Mouse (Mus musculus): Measurements from ENCODE around the gene Tmem35b.
A peak's percentile ranks its signal among the peaks of the same experiment; 100 is the strongest.

The Tmem35b gene

GRCm38 (mm10) chr4:127168914-127169345 is 45.4 kb downstream of the Tmem35b start, which contains the start of gene Dlgap3:
Gene Dlgap3 (plus strand): TSS chr4:127169204.
- peak; percentile 76 for DNase-seq

DNA sequence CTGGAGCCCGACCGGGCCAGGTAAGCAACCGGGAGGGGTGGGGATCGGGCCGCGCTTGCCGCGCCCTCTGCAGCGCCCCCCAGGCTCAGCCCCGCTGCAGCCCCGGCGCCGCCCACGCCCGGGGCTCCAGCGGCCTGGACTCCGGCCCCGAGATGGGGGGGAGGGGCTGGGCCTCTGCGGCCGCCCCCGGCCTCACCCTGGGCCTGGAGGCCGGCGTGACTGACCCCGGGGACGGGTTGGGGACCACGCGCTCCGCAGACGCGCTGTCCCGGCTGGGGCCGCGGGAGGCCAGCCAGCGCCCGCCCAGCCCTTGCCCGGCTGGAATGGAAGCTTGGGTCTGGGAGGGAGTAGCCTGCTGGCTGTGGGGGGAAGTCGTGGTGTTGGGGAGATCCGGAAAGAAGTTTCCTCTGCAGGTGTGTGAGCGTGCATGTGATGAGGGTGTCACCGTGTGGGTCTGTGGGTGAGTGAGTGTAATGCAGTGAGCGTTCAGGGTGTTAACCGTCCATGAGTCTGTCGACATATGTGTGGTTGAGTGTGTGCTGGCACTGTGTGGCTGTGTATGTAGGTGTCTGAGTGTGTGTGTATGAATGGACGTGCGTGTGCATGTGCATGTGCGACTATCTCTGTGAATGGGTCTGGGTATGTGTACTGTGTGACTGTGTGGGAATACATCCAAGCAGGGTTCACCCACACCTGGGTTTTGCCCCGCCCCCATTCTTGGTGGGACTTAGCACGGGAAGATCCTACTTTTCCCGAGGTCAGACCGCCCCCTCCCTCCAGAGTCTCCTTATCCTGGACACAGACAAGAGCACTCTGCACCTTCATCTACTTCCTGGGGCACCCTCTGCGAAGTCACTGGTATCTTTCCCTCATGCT is 46.1 kb downstream of the Tmem35b start:
- DNase-seq: peak; percentile 55

GRCm38 (mm10) chr4:127170866-127171265 is 47.4 kb downstream of the Tmem35b start:
- DNase-seq: no peak

GRCm38 (mm10) chr4:127171341-127171905 is 47.9 kb downstream of the Tmem35b start:
- no peak for DNase-seq

GRCm38 (mm10) chr4:127172119-127172518 is 48.6 kb downstream of the Tmem35b start:
- DNase-seq: no peak

GRCm38 (mm10) chr4:127172614-127173013 is 49.1 kb downstream of the Tmem35b start:
- DNase-seq: no peak

DNA sequence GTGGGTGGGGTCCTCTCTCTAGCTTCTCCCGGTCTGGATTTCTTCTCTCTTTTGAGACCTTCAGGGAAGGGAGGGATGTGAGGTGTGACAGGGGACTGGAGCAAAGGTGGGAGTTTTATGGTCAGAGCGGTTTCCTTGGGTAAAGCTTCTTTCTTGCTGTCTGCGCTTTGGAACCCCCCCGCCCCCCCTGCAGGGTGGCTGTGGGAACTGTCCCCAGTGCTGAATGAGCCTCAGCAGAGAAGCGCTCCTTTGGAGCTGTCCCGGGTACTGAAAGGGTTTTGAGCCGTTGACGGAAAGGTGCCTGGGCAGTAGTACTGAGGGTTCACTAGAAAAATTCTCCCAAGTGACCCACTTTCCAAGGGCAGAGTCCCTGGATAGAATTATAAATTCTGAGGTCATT is 50.0 kb downstream of the Tmem35b start:
- DNase-seq: peak; percentile 87

- DNase-seq: no peak
Observed at GRCm38 (mm10) chr4:127174075-127174899, 50.8 kb downstream of the Tmem35b start.

GRCm38 (mm10) chr4:127174900-127175278 is 51.4 kb downstream of the Tmem35b start:
- DNase-seq: no peak

- no peak for DNase-seq
Observed at GRCm38 (mm10) chr4:127177961-127178360, 54.5 kb downstream of the Tmem35b start.

DNA sequence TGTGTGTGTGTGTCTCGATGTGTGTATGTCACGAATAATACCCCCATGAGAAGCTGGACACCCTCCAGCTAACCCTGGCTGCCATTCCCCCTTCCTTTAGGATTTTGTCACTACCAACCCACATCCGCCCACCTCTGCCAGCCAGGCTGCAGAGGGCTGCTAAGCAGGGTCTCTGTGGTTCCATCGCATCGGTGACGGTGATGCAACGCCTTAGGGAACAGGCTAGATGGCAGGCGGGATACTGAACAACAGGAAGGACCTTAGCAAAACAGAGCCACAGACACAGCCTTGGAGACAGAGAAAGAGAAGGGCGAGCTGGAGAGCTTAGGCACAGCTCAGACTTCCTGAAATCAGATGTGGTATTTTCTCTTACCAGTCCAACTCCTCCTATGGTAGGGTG is 55.2 kb downstream of the Tmem35b start:
- DNase-seq: no peak

All from embryo, embryonic 11 days (tissue).